Mouse (Mus musculus) liver, embryonic 15.5 days (tissue): ENCODE data around the gene Odf3. TPM values are rescaled to one million over a fixed set of nuclear protein-coding genes. Genes with fewer than 3 reads are reported as not detected.

ENCODE experiments used
- ATAC-seq: fragments of 200-750 bp; cut with Nextera tagmentation; 2 replicates; pipeline ENCODE4 v1.8.0; 2017; ENCODE audit warnings: moderate number of reproducible peaks, mild to moderate bottlenecking, moderate library complexity; ENCODE audit not compliant: insufficient read depth
- H3K27ac ChIP-seq: fragments of 300-500 bp; sonication (generic); replicated peaks from 2 replicates; pipeline ENCODE4 v1.5.1; 2015; ENCODE audit warnings: mild to moderate bottlenecking, inconsistent platforms
- H3K27me3 ChIP-seq: fragments of 300-500 bp; sonication (generic); 2 replicates; pipeline ENCODE4 v1.6.1; 2015; ENCODE audit warnings: mild to moderate bottlenecking, inconsistent platforms
- H3K36me3 ChIP-seq: fragments of 300-500 bp; sonication (generic); replicated peaks from 2 replicates; pipeline ENCODE4 v1.6.1; 2015; ENCODE audit warnings: moderate library complexity, mild to moderate bottlenecking, inconsistent platforms
- H3K4me1 ChIP-seq: fragments of 300-500 bp; sonication (generic); replicated peaks from 2 replicates; pipeline ENCODE4 v1.6.1; 2015; ENCODE audit warnings: inconsistent platforms
- H3K4me2 ChIP-seq: fragments of 300-500 bp; sonication (generic); 2 replicates; pipeline ENCODE4 v1.6.1; 2015; ENCODE audit warnings: moderate library complexity, mild to moderate bottlenecking, inconsistent platforms
- H3K4me3 ChIP-seq: fragments of 300-500 bp; sonication (generic); replicated peaks from 2 replicates; pipeline ENCODE4 v1.5.1; 2015; ENCODE audit warnings: mild to moderate bottlenecking, inconsistent platforms
- H3K9ac ChIP-seq: fragments of 300-500 bp; sonication (generic); 2 replicates; pipeline ENCODE4 v1.6.1; 2015; ENCODE audit warnings: moderate library complexity, mild to moderate bottlenecking, inconsistent platforms
- H3K9me3 ChIP-seq: fragments of 300-500 bp; sonication (generic); replicated peaks from 2 replicates; pipeline ENCODE4 v1.6.1; 2016; ENCODE audit warnings: inconsistent platforms
- WGBS: fragments of 180-500 bp; shearing (Covaris S2); methylation state at CpG from one replicate; pipeline ENCODE4 v1.1.7; 2015; ENCODE audit warnings: mixed read lengths; ENCODE audit not compliant: insufficient replicate concordance; 5-methylcytosine and 5-hydroxymethylcytosine counted together
- polyA plus RNA-seq: library from polyadenylated mRNA; unstranded; fragments of >200 nt; fragmentation: Nextera tagmentation; extraction: Ambion mirVana; gene quantifications from 2 replicates; pipeline ENCODE4 v1.2.1, GENCODE M21; 2015

Gene Odf3
- polyA plus RNA-seq, 1 experiment from 2014 or later: not detected

GRCm38 (mm10) chr7:140857550-140858505 is 10.2 kb downstream of the Odf3 start, which contains the start of gene Bet1l:
Gene Bet1l, minus strand, starts transcription at chr7:140857577.
- no peaks in the 10 kb centered on the region for H3K27me3 ChIP-seq
- peak within 1 kb of the TSS; percentile 99 for H3K27ac ChIP-seq
- 26% methylated on average over 40 of the region's 40 CpGs for WGBS
- peak; percentile 11 for ATAC-seq
- H3K9me3 ChIP-seq: no peaks in the 10 kb centered on the region
- peak within 1 kb of the TSS; percentile 97 for H3K4me2 ChIP-seq
- peak within 1 kb of the TSS; percentile 90 for H3K4me3 ChIP-seq
- H3K4me1 ChIP-seq: peaks cover 56% of the 10 kb centered on the region
- H3K36me3 ChIP-seq: peaks cover 68% of the 10 kb centered on the region
- peak within 1 kb of the TSS; percentile 90 for H3K9ac ChIP-seq

GRCm38 (mm10) chr7:140858746-140859145 is 11.1 kb downstream of the Odf3 start:
- H3K4me2 ChIP-seq: peak overlapping the region; percentile 97
- H3K4me1 ChIP-seq: peaks cover 47% of the 10 kb centered on the region
- H3K9me3 ChIP-seq: no peaks in the 10 kb centered on the region
- H3K36me3 ChIP-seq: peaks cover 68% of the 10 kb centered on the region
- no peak for ATAC-seq
- H3K27ac ChIP-seq: no peak overlapping the region
- peak overlapping the region; percentile 90 for H3K4me3 ChIP-seq
- 84% methylated on average over 8 of the region's 8 CpGs for WGBS
- peak overlapping the region; percentile 90; the same call in 1 of the 2 replicates for H3K9ac ChIP-seq
- H3K27me3 ChIP-seq: no peaks in the 10 kb centered on the region

DNA sequence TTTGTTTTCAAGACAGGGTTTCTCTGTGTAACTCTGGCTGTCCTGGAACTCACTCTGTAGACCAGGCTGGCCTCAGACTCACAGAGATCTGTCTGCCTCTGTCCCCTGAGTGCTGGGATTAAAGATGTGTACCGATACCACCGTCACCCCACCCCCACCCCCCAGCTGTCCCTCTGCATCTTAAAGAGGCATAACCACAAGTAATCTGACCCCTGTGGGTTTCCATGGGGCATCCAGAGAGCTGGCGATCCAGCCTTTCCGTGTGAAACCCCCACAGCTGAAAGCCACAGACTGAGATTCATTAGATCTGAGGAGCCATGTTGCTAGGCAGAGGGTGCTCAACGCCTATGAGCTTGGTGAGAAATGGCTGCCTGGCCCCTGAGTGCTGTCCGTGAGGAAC is 12.4 kb downstream of the Odf3 start:
- peaks cover 36% of the 10 kb centered on the region for H3K4me1 ChIP-seq
- H3K9me3 ChIP-seq: no peaks in the 10 kb centered on the region
- ATAC-seq: no peak
- no peak overlapping the region for H3K9ac ChIP-seq
- H3K27me3 ChIP-seq: no peaks in the 10 kb centered on the region
- H3K36me3 ChIP-seq: peaks cover 69% of the 10 kb centered on the region
- no peak overlapping the region for H3K27ac ChIP-seq
- 68% methylated on average over 6 of the region's 6 CpGs for WGBS
- no peak overlapping the region for H3K4me3 ChIP-seq
- H3K4me2 ChIP-seq: no peak overlapping the region

DNA sequence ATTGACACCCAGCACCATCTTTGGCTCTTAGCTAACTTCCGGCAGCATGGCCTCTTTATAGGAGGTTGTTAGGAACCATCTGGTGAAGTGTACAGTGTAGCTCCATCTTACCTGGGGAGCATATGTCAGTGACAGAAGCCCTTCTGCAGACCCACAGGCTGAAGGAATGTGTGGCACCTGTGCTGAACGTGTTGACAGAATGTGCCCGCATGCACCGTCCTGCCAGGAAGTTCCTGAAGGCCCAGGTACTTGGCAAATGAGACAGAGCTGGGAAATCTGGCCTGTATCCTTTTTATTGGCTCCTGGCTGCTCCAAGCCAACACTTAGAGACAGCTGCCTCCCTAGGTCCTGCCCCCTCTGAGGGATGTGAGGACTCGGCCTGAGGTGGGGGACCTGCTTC is 13.1 kb downstream of the Odf3 start:
- no peak for ATAC-seq
- Histone ChIP-seq H3K27me3 (no peaks in the 10 kb centered on the region), H3K36me3 (peaks cover 76% of the 10 kb centered on the region), H3K4me2 (no peak overlapping the region), H3K9me3 (no peaks in the 10 kb centered on the region), H3K4me1 (peaks cover 28% of the 10 kb centered on the region), H3K9ac (no peak overlapping the region), H3K4me3 (no peak overlapping the region), H3K27ac (no peak overlapping the region)
- 84% methylated on average over 5 of the region's 5 CpGs for WGBS

DNA sequence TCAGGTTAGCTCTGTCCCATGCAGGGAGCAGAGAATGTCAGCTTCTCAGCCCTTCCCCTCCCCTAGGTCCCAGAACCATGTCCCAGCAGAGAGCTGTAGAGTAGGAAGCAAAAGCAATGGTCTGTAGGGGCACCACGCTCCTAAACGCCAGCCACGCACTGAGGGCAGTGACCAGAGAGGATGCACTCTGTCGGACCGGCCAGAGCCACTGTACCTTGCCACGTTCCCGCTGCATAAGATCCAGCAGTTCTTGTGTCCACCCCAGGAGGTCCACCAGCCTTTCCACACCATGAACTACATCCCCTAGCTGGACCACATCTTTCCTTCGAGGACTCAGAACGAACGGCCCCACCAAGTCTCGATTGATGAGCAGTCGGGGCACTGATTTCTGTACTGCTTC is 17.2 kb downstream of the Odf3 start:
- no peak overlapping the region for H3K4me3 ChIP-seq
- H3K4me2 ChIP-seq: no peak overlapping the region
- H3K36me3 ChIP-seq: peaks cover 87% of the 10 kb centered on the region
- no peaks in the 10 kb centered on the region for H3K4me1 ChIP-seq
- WGBS: 70% methylated on average over 12 of the region's 12 CpGs
- no peaks in the 10 kb centered on the region for H3K9me3 ChIP-seq
- H3K9ac ChIP-seq: no peak overlapping the region
- H3K27me3 ChIP-seq: no peaks in the 10 kb centered on the region
- no peak overlapping the region for H3K27ac ChIP-seq
- ATAC-seq: no peak

DNA sequence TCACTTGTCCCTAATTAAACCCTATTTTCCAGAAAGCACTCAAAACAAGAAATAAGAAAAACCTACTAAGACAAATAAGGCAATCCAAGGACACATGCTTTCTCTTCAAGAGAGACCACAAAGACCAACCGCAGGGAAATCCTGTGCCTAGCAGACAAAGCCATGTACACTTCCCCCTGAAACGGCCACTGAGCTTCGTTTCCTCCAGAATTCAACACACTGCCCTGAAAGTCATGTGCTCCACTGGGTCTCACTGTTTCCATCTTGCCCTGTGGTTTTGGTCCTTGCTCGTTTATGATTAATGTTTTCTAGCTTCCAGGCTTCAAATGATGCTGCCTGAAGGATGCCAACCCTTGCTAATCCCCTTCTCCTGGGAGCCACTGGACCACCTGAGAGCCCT is 26.6 kb downstream of the Odf3 start:
- no peak overlapping the region for H3K9ac ChIP-seq
- no peak overlapping the region for H3K4me2 ChIP-seq
- no peak overlapping the region for H3K27ac ChIP-seq
- no peak overlapping the region for H3K4me3 ChIP-seq
- H3K27me3 ChIP-seq: no peaks in the 10 kb centered on the region
- peaks cover 8% of the 10 kb centered on the region for H3K4me1 ChIP-seq
- H3K36me3 ChIP-seq: peaks cover 61% of the 10 kb centered on the region
- no peaks in the 10 kb centered on the region for H3K9me3 ChIP-seq
- ATAC-seq: no peak
- WGBS: 15% methylated on average over 4 of the region's 4 CpGs

DNA sequence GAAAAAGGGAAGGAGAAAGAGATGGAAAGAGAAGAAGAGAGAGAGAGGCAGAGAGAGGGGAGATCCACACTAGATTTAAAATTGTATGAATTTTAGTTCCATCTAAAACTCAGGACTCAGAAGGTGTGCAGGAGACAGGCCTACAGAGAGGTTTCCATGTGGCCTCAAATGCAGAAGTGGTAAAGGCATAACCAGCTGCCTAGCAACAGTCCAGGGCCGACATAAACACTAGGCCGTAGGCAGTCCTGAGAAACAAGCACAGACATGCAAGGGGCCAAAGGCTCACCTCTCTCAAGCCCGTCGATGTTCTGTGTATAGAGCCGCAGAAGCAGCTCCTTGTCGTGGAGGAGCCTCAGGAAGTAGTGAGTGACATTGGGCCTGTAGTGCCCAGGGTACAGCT is 29.8 kb downstream of the Odf3 start:
- H3K9me3 ChIP-seq: no peaks in the 10 kb centered on the region
- WGBS: 58% methylated on average over 6 of the region's 6 CpGs
- H3K4me2 ChIP-seq: no peak overlapping the region
- peaks cover 28% of the 10 kb centered on the region for H3K4me1 ChIP-seq
- peaks cover 40% of the 10 kb centered on the region for H3K36me3 ChIP-seq
- H3K27me3 ChIP-seq: no peaks in the 10 kb centered on the region
- H3K9ac ChIP-seq: no peak overlapping the region
- no peak overlapping the region for H3K27ac ChIP-seq
- no peak overlapping the region for H3K4me3 ChIP-seq
- ATAC-seq: no peak

- peaks cover 42% of the 10 kb centered on the region for H3K4me1 ChIP-seq
- no peaks in the 10 kb centered on the region for H3K27me3 ChIP-seq
- H3K9ac ChIP-seq: no peak overlapping the region
- peaks cover 36% of the 10 kb centered on the region for H3K36me3 ChIP-seq
- ATAC-seq: no peak
- no peaks in the 10 kb centered on the region for H3K9me3 ChIP-seq
- peak overlapping the region; percentile 94 for H3K4me2 ChIP-seq
- WGBS: 26% methylated on average over 7 of the region's 7 CpGs
- 0 out of 2 replicates have a peak overlapping the region, but pooled peaks have one; percentile 4 for H3K27ac ChIP-seq
- peak overlapping the region; percentile 7; the same call in 1 of the 2 replicates for H3K4me3 ChIP-seq
Measured at GRCm38 (mm10) chr7:140879355-140879754, 31.8 kb downstream of the Odf3 start.

- H3K9ac ChIP-seq: peak overlapping the region; percentile 84; the same call in 1 of the 2 replicates
- H3K27me3 ChIP-seq: no peaks in the 10 kb centered on the region
- 49% methylated on average over 3 of the region's 3 CpGs for WGBS
- H3K4me3 ChIP-seq: peak overlapping the region; percentile 76
- H3K36me3 ChIP-seq: peaks cover 34% of the 10 kb centered on the region
- no peak for ATAC-seq
- H3K27ac ChIP-seq: peak overlapping the region; percentile 90
- H3K4me2 ChIP-seq: peak overlapping the region; percentile 94
- H3K4me1 ChIP-seq: peaks cover 42% of the 10 kb centered on the region
- H3K9me3 ChIP-seq: no peaks in the 10 kb centered on the region
Measured at GRCm38 (mm10) chr7:140880419-140880818, 32.8 kb downstream of the Odf3 start.

- no peak for ATAC-seq
- WGBS: 2% methylated on average over 8 of the region's 8 CpGs
- peak overlapping the region; percentile 94 for H3K4me2 ChIP-seq
- H3K9ac ChIP-seq: peak overlapping the region; percentile 84
- H3K4me1 ChIP-seq: peaks cover 42% of the 10 kb centered on the region
- H3K36me3 ChIP-seq: peaks cover 33% of the 10 kb centered on the region
- H3K27ac ChIP-seq: peak overlapping the region; percentile 90
- H3K4me3 ChIP-seq: peak overlapping the region; percentile 76
- no peaks in the 10 kb centered on the region for H3K27me3 ChIP-seq
- H3K9me3 ChIP-seq: no peaks in the 10 kb centered on the region
Measured at GRCm38 (mm10) chr7:140880865-140881515, 33.4 kb downstream of the Odf3 start.
